Mouse (Mus musculus) embryo, embryonic 11.5 days (tissue): ENCODE data around the gene St3gal5.
"Not testable (repeated sequence)": the region's sequence is repeated elsewhere in the genome, so short reads cannot be mapped to it uniquely, and the experiment has no call there.

Source experiments
- DNase-seq: peaks from one replicate; pipeline ENCODE4 v3.0.0-alpha.2; 2012; ENCODE audit warnings: low read depth, low spot score

Gene St3gal5

DNA sequence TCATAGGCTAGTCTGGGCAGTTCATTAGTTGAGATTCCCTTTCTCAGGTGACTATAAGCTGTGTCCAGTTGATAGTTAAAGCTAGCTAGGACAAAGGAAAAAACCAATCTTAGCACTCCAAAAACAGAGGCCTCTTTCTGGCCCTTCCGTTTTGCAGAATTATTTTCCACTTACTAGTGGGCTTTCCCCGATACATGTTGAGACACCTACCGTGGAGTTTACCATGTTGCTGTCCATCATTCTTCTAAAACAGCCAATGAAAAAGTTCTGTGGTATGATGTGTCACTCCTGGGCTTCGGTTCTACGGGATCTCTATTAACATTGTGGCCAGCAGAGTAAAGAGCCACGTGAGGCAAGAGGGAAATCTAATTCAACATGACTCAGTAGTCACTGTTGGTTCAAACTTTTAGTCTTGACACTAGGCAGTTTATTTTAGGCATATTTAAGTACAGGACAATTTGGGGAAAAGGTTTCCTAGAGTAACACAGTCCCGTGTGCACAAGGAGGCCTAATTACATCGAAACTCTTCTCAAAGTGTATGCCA is 35.4 kb downstream of the St3gal5 start:
- no peak for DNase-seq

DNA sequence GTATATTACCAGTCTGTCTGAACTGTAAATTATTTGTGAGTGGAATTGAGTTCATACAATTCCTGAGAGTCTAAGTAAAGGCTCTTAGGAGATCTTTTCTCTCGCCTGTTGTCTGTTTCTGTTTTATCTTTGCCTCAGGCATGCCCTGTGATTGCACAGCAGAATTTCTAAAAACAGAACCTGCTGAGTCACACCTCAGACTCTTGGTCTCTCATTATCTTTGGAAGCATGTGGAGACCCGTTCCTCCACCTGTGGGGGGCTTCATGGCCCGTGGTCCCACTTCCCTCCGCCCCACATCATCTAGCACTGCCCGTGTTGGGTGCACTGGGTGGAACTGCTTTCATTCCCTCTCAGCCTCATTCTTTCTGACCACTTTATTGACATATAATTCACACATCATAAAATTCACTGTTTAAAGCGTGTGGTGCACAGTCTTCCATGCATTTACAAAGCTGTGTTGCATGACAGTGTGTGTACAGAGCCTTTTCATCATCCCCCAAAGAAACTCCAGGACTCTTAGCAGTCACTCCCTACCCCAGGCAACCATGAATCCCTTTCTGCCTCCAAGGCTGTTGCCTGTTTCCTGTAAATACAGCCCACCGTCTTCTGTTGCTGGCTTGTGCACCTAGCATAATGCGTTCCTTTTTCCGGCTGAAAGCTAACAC is 37.6 kb downstream of the St3gal5 start:
- no peak for DNase-seq

DNA sequence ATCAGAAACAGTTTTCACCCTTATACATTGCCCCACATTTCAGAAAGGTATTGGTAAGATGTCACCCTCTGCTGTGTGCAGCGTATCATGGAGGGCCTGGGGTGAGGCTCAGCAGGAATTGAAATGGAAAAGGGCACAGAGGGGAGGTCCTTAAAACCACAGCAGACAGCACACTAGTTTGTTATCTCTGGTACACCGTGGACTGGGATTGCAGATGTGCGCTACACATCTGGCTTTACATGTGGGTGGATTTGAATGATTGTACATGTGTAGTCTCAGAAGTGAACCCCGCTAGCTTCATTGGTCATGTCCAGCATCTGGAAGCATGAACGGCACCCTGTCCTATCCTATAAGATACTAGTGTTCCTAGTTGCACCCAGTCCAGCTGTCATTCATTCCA is 38.6 kb downstream of the St3gal5 start:
- DNase-seq = no peak

DNA sequence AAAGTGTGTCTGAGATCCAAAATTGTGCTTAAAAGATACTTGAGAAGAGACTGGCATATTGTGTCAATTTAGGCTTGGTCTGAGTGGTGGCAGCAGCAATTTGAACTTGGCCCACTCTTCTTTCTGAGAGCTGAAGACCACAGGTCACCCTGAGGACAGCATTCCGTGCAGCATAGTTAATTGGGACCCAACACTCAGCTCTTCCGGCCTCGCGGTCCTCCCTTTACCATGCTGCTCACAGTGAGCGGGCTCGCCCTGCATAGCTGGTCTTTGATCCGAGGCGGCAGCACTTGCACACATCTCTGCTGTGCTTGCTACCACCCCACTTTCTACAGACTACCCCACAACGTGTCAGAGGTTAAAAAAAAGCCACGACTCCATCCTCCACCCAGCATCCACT is 39.2 kb downstream of the St3gal5 start:
- DNase-seq = no peak

DNA sequence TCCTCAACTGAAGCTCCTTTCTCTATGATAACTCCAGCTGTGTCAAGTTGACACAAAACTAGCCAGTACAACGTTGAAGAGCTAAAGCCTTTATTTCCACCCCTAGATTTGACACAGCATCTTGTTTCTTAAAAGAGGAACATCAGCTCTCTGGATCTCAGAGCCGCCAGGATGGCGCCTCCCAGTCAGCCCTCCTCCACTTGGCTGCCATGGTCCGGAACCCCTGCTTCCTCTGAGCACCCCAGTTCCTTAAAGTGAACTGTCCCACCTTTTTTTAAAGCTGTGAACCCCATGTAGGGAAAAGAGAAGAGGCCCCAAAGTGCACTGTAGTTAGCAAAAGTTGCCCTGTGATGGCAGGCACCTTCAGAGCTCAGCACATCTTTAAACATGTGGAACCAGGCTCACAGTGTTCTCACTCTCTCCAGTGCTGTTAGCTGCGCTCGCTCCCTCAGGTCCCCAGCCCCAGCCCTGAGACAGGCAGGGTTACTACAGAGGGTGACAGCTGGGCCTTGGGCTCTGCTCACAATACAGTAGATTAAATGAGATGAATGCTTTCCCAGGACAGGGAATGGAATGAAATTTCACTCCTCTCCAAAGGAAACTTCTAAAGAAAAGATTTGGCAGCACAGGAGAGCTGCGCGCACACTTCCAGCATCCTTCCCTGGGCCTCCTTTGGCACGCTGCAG is 42.3 kb downstream of the St3gal5 start:
- no peak for DNase-seq

DNA sequence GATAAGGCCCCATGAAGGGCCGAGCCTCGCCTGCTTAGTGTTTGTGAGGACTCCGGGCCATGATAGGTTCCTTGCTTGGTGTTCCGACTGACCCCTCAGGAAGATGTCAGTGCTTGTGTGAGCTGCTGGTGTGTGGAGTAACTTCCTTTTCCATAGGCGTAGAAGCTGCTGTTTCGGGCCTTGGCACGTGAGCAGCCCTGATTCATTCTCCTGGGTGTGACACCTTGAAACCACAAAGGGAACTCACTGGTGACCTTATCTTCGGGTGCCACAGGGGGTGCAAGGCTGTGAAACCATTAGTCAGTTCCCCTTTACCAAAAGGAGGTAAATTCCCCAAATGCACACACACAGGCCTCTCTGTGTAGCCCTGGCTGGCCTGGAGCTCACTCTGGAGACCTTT is 43.0 kb downstream of the St3gal5 start:
- DNase-seq = no peak

DNA sequence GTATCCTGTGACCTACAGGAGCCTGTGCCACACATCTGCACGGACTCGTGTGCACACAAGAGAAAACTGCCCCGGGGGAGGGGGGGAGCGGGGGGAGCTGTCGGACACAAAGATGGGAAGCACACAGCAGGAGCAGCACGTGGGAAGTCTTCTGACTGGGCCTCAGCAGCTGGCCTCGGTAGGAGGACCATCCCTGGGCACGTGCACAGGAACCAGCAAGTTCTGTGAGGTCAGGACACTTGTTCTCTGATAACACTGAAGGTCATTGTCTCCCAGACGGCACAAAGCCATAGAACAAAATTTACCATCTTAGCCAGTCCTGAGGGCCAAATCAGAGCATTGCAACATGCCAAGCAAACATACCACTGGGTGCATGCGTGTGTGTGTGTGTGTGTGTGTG is 43.8 kb downstream of the St3gal5 start:
- DNase-seq = no peak

DNA sequence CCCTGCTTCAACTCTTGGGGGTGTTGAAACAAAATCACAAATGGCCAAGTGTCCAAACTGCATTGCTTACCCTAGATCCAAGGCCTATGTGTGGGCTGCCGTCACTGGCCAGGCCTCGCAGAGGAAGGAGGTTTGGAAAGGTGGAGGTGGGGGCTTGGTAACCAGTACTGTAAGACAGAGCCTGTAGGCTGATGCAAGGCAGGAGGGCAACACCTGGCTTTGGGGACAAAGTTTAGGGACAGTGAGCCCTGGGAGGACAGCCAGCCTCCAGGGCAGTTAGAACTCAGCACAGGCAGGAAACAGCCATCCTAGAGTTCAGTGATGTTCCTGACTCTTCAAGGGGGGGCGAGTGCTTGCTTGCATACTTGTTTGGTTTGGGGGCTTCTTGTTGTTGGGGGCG is 45.2 kb downstream of the St3gal5 start:
- DNase-seq = no peak

DNA sequence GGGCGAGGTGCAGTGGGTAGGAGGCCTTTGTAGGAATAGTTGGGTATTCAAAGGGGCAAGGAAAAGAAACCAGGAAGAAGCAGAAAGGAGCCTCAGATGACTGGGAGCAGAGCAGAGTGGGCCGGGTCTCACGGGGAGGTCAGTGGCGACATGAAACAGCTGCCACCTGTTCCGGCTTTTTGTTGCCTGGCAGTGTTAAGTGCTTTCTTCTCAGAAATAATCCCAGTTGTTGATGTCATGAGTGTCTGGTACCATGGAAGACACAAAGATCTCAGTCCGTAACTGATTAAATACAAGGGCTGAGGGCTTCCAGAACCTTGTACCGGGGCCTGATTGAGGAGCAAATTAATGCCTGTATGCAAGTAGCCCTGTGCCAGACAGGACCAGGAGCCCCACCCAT is 47.0 kb downstream of the St3gal5 start:
- no peak for DNase-seq

DNA sequence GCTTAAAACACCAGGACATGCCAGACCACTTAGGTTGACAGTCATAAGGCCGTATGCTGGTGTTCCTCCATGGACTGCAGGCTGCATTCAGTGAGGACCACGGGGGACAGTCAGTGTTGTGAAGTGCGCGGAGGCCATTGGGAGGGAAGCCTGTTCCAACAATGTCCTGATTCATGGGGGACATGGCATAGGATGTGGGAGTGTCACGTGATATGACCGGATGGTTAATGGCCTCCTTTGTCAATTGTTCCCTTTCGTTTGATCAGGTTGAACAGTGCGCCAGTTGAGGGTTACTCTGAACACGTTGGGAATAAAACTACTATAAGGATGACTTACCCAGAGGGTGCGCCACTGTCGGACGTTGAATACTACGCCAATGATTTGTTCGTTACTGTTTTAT is 49.4 kb downstream of the St3gal5 start:
- no peak for DNase-seq

DNA sequence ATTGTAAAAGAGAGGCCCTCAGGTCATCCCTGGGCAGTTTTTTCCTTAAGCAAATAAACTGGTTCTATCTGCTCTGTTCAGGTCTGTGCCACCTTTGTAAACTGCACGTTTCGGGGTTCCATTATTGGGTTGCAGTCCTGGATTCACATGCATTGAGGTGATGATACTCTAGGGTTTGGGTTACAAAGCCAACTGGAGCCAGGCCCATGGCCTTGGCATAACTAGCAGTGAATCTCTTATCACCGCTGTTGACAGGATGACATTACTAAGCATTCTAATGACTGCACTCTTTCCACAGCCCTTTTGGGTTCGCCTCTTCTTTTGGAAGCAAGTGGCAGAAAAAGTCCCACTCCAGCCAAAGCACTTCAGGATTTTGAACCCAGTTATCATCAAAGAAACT is 51.3 kb downstream of the St3gal5 start:
- DNase-seq = no peak

DNA sequence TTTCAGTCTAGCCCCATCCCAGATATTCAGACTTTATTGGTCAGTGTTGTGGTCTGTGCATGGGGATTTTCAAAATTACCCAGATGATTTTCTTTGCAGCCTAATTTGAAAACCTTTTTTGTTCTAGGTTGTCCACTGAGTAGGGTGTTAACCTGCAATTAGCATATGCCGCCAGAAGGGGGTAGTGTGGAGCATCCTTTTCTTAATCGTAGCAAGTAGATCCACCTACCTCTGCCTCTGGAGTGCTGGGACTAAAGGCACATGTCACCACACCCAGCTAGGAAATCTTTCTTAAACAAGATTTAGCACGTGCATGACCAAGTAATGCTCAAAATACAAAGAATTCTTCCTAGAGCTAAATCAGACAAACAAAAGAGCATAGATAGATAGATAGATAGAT is 52.4 kb downstream of the St3gal5 start:
- no peak for DNase-seq

DNA sequence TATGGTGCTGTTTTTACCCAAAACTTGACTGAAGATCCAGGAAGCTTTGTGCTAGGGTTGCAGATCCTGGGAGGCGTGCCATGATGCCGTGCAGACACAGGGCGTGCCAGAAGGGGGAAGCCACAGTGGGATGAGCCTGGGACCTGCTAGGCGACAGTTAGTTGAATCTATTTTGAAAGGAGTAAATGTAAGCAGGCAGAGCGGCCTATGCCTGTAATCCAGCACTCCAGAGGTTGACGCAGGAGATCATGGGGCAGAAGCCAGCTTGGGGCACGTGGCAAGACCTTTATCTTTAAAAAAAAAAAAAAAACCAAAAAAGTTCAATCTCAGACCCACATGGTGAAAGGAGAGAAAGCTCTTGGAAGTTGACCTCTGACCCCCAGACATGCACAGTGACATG is 55.3 kb downstream of the St3gal5 start:
- DNase-seq = no peak

DNA sequence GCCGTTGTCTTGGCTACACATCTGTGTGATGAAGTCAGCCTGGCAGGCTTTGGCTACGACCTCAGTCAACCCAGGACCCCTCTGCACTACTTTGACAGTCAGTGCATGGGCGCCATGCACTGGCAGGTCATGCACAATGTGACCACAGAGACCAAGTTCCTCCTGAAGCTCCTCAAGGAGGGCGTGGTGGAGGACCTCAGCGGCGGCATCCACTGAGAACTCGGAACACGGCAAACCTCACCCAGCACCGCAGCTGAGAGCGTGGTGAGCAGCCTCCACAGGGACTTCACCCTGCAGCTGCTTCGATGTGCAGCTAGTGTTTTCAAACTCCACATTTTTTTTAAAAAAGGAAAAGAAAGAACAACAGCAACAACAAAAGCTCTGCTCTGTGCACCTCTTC is 56.1 kb downstream of the St3gal5 start:
- DNase-seq = no peak

DNA sequence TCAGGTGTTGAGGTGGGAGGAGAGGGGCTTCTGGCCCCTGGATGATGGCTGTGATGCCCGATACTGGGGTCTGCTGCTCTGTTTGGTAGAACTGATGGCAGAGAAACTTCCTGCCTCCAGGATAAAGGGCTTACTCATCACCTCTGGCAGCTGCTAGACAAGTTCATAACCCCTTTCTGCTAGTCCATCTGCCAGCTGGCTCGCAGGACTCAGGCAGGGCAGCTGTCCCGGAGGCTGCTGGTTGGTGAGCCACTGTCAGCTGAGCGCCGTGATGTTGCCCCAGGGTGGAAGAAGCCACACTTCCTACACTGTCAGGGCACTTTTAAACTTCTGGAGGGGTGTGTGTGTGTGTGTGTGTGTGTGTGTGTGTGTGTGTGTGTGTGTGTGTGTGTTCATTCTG is 56.6 kb downstream of the St3gal5 start:
- DNase-seq = not testable (repeated sequence)

DNA sequence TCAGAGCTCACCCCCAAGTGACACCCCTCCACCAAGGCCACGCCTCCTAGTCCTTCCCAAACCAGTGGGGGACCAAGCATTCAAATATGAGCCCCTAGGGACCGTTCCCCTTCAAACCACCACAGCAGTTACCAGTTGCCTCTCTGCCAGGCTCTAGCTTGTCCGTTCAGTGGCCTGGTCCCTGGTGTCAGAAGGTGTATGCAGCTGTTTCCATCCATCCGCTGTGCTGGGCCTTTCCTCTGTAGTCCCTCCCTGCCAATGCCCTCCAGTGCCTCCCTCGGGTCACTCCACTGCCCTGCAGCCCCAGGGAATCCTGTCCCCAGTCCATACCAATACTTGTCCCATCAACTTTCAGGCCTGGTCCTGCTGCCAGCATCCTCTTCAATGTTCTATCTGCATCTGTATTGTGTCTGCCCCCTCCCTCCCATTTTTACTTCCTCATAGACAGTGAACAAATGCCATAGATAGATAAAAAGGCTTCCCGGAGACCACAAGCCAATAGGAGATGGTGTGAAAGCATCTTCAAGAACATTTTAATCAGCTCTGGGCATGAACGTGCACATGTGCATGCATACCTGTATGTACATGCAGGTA is 57.6 kb downstream of the St3gal5 start:
- no peak for DNase-seq

DNA sequence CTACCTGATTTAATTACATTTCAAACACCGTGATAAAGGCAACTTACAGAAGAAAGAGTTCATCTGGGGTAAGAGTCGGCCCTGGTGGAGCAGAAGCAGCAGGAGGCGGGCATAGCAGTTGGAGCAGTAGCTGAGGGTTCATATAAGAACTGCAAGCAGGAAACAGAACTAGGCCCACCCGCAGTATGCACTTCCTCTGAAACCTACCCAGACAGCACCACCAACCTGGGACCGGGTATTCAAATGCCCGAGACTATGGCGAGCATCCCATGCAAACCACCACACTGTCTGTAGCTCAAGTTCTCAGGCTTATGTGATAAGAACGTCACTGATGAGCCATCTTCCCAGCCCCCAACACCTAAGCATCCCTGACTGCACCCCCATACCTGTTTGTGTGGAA is 58.3 kb downstream of the St3gal5 start:
- DNase-seq = no peak

DNA sequence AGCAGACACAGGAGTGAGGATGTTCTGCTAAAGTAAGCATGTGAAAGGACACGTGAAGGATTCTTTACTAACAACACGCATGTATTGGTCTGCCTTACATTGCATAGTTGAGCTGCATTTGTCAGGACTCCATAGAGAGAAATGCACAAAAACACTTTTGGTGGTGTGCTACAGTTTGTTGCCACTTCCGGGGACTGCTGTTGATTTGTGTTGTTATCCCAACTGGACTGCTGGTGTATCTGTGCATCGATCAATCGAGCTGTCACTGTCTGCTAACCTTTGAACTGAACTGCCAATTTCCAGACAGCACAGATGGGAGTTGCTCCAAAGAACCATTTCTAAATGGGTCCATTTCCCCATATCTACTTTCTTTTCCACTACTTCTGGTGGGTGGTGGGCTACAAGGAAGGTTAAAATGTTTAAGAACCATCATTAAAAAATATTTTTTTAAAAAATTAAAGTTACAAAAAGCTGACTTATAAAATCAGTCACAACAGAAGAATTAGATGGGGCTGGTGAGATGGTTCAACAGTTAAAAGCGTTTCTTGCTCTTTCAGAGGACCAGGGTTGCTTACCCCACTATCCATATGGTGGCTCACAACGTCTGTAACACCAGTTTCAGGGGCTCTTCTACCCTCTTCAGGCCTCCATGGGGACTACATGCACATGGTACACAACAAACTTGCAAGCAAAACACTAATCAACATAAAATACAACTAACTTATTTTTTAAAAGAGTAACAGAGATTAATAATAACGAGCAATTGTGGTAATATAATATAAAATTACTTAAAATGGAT is 61.8 kb downstream of the St3gal5 start:
- no peak for DNase-seq

DNA sequence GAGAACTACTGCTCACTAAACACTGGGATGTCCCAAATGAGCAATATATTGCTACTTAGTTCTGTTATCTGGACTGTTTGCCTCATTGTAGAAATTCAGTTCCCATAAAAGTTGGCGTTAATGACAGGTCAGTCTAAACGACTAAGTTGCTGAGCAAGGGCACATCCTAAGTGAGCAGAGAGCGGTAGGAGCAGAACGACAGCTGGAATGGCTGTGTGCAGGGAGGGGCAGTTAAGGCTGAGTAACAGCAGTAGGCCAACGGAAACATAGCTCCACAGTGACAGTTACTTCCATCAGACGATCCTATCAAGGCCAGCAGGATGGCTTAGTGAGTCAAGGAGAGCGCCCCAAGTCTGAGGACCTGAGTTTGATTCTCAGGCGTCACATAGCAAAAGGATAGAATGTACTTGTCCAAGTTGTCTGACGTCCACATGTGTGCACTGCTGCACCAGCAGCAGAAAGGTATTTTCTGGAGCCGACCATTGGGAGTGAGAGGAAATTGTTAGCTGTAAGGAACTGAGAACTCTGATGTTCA is 62.5 kb downstream of the St3gal5 start:
- DNase-seq = no peak

DNA sequence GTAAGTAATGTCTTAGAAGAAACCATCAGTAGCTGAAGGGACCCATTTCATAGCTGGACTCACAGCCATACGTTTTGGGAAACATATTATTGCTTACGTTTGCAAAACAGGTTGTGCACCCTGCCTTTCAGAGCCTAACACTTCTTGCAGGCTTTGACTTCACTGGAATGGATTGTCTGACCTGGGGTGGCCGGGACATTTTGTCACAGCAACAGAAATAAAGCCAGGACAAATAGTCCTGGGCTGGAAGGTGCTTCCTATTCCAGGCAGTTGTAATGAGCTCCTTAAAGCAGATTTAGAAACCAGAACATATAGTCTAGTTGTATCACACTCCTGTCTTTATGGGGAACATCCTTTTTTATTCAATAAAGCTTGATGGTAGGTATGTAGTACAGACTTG is 63.6 kb downstream of the St3gal5 start:
- no peak for DNase-seq

DNA sequence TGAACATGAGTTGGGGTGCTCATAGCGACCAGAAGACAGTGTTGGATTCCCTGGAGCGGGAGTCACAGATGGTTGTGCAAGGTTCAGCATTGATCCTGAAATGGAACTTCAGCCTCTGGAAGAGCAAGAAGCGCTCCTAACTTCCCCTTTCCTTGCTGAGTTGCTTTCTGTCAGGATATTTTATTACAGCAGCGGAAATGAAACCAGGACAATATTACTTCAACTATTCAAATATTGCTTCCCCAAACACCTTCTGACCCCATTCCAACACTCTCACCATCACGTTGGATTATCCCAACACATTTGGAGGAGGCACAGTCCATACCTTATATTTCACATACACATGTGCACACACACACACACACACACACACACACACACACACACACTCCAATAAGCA is 64.4 kb downstream of the St3gal5 start:
- DNase-seq = no peak
